Mouse (Mus musculus): ENCODE results near the gene Sgms1. TPM values are rescaled to one million over a fixed set of nuclear protein-coding genes. Genes with fewer than 3 reads are reported as not detected.

Gene Sgms1
- total RNA-seq, 2 experiments from 2014 or later, result 56.3 to 58.4 TPM

DNA sequence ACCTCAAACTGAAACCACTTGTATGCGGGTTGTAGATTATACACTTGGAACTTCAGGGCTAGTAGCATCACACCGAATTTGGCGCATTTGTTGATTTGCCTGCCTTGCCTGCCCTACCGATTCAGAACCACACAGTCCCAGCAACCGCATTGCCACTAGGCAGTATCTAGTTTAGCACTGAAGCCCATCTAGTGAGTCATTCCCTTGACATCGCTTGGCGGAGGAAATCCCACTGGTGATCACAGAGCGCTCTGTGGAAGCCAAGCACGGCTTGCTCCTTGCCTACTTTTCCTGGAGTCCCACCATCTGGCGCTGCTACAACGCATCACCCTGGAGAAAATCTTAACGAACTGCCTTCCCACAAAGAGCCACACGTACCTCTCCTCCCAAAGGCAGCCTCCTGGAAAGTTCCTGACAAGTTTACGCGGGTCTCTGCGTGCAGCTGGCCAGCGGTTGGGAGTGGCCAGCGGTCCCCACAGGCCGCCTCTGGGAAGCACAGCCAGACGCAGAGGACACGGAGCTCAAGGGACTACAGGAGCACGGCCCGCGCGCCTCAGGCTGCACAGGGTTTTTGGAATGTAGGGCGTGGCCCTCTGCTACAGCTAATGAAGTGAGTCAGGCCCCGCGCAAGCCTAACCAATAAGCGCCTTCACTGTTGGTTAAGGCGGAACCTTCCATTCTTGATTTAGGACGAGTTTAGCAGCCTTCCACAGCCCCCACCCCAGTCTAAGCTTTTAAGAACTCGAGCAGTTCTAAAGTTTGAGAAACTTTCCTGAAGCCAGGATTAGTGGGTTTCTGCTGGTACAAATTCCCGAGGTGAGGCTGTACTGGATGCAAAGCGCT, 178.8 kb downstream of the Sgms1 start:
- peak; percentile 90 for DNase-seq

DNA sequence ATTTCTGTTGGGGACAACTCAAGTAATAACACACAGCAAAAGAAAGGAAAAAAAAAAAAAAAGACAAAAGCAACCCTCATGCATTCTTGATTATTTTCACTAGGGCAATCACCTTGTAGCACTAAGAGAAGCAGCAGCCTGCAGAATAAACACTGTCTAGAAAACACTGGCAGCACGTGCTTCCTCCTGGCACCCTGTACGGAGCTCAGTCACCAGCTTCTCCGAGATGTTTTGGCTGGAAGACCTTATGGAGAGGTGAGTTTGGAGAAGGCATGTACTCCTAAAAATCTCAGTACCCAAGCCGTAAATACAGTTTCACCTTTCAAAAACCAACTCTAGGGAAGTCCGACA, 179.4 kb downstream of the Sgms1 start:
- DNase-seq, result peak; percentile 59

DNA sequence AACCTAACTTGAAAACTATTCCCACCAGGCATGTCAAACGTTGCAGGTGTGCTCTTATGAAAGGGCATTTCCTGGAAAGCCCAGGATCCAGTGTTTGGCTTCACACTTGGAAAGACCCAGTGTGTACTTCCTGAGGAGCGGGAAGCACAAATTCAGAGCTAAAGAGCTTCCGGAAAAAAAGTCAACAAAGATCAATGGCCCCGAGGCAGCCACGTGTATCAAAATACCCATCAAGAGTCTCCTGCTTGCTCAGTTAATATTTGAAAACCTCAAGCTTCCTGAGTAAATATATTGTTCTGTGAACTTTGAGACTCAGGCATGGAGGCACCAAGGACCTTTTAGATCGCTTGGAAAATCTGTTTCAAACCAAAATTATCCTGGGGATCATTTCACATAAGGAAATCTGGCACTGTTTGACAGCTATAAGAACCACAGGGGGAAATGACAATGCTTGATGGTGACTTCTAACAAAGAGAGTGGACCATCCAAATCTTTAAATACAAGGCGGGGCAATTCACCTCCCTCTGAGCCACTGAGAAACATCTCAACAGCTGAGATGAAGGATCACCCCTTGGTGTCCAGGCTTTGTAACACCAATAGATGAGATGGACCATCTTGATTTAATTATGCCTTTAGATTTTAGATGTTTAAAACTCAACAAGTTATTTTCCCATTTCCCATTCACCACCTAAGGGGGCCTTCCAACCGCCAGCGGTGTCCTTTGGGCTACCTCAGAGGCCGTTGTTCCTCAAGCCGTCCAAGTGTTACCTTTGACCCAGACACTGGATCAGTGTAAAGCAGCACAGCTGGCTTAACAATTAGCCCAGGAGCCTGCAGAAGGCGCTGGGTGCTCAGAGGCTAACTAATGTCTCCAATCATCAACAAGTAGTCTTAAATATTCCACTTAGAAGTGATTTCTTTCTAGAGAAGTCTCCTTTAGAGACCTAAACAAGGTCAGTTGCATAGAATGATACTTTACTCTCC, 187.1 kb downstream of the Sgms1 start:
- no peak for DNase-seq

DNA sequence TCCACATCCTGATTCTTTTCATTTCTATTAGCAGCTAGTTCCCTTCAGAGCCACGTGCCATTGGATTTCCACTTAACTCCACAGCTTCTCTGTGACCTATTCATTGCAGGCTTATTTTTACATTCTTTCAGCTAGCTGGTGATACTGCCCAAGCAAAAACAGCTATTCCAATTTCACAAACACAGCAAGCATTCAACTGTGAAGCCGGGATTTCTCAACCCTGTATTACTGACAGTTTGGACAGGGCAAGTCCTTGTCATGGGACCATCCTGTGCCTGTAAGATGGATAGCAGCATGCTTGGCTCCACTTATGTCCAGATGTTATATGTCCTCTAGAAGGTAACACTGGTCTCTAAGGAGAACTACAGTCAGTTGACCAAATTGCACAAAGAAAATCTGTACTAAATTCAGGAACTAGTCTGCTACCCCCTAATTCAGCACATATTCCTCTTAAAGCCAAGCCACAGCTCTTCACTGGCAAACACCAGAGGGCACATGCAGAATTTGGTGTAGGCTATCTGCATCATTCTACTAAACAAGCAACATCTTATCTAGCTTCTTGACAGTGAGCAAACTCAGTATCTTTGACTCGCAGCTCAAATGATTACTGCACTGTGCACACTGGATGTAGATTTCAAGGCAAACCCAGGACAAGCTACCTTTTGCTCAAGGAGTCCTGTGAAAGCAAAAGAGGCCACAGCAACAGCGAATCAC, 189.5 kb downstream of the Sgms1 start:
- no peak for DNase-seq

DNA sequence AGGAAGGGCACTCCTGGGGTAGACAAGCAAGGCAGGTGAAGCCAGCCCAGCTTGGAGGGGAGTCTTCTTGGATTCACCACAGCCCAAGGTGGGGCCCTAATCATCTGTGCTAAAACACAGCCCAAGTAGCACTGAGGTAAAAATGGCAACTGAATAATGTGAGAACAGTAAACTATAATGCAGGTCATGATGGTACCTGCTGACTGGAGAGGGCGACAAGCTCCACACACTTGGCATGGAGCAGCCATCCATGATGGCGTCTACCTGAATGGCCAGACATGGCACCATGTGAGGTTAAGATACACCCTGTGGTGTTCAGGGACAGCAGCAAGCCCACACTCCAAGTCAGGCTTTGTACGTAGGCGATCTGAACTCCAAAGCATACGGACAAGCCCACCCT, 190.4 kb downstream of the Sgms1 start:
- no peak for DNase-seq

DNA sequence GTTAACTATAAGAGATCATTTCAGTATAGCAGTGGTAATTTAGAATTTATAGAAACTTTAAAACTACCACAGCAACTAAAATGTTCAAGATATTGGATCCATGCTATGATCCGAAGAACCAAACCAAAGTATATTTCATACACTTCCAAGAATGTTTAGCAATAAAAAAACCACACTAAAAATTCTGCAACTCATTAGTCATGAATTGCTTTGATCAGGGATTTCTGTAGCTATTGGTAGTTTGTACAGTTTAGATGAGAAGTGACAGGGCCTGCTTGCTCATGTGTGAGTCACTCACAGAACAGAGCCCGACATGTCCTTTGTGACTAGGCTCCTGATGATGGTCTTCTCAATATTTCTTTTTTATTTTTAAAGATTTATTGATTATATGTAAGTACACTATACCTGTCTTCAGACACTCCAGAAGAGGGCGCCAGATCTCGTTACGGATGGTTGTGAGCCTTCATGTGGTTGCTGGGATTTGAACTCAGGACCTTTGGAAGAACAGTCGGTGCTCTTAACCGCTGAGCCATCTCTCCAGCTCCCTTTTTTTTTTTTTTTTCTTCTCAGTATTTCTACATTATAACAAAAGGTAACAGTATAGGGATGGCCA, 190.9 kb downstream of the Sgms1 start:
- DNase-seq, result no peak

DNA sequence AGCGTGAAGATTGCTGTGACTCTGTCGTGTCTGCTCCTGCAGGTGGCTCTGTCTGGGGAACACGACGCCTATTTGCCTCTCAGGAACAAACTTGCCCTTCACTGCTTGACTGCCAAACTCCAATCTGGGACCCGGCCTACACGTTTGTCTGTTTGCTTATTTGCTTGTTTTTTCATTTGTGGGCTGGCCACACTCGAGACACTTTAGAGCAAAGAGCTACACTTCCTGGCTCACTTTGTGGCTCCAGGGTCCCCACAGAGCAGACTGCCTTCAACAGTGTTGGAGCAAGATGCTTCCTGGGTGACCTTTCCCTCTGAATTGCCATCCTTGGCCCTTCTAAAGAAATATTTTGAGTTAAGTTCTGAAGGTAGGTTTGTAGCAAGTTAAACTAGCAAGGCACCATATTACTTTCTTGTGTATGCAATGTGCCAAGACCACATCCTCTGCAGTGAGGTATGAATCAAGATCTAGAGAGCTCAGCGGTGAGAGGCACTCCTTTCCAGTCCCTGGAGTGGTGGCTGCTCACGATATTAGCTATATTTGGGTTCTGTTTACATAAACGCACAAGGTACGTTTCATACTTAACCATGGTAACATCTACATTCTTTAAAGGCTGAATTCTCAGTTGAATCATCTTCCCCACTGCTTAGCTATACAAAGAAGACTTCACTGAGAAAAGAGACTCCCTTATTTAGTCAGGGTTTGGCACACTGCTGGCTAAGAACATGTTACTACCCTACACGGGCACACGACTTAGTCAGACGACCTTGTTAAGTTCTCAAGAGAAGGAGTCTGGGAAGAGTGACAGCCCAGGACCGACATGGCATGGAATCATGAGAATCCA, 192.3 kb downstream of the Sgms1 start:
- DNase-seq, result no peak

DNA sequence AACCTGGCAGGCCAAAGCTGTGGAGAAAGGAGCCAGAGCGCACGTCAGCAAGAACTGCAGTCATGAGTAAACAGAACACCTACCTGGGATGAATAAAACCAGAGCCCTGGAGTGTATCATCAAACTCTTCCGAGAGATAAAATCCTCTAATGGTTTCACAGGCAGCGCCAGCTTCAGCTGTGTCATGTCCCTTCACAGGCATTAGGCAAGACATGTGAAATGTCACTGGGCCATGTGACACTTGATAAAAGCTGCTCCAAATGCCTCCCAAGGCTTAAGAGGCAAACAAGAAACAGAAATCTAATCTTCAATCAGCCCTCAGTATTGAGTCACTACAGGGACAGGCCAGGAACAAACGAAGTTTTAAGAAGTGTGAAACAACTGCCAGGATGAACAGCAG, 193.3 kb downstream of the Sgms1 start:
- DNase-seq, result peak; percentile 69

DNA sequence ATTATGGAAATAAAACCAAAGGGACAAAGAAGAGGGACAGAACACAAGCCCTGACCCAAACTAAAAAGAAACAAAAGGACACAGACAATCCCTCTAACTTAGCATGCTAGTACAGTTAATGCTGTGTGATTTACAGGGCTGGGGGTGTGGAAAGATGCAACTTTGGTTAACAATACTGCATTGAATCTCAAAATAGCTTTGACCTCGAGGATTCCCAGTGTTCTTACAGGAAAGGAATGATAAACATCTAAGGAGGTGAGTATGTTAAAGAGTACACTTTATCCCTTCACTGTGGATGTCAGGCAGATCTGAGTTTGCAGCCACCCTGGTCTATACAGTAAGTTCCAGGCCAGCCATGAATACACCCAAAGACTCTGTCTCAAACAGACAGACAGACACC, 194.7 kb downstream of the Sgms1 start:
- no peak for DNase-seq

DNA sequence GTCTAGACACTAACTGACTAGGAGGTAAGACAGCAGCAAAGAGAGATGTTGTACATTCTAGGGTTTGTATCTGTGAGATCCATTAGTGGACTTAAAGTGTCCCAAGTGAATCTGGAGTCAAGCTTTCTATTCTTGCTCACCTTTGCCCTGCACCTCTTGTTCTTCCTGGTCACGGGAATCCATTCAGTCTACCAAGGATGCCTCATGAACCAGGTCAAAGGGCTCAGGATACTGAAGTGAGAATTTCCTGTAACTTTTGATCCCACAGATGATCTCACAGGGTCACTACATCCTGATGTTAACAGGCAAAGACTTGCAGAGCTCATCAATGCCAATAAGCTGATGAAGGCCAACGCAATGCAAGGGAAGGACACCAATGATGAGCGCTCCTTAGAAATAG, 195.4 kb downstream of the Sgms1 start:
- DNase-seq, result no peak

DNA sequence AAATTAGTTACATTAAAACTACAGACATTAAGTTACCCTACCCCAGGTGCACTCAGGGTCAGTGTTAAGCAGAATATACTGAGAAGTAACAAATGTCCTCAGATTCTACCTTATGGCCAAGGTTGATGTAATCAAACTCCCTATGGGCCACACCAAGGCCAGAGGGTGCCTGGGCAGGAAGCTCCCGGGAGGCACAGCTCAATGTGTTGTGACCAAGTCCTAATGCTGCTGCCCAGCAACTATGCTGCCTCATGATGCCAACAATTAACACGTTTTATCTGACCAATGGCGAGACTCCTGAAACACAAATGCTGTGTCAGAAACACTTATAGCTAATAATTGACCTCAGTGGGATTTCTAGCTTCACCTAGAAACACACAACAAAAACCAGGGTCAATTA, 197.9 kb downstream of the Sgms1 start:
- peak; percentile 56 for DNase-seq

DNA sequence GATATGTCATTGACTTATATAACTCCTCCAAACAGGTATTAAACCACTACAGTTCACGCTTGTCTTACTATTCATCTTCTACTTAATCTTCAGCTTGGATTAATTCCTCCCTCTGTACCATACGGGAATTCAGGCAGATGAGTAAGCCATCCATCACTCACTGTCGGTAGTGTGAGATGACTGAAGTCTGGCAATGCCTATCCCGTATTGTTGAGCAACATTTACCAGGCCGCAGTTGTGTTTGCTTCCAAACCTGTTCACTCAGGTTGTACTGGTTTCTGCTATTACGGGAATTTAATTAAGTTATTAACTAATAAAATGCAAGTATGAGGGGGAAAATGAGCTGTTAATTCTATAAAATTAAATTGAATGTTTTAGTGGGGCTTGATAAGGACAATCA, 199.6 kb downstream of the Sgms1 start:
- no peak for DNase-seq

DNA sequence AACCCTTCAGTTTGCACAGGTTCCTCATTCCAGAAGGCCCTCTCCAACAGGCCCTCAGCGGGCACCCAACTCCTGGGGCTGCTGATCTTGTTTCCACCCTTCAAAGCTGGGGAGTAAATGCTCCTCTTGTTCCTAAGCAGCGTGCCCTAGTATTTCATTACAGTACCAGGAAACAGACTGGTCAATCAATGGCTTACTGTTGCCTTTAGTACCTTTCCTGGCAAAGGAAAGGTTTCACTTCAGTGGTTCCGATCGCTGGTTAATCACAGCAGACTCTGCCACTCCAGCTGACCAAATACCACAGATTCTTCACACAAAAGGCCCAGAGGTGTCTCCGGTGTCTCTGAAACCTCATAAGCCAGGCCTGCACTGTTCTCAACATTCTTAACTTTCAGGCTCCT, 200.5 kb downstream of the Sgms1 start:
- no peak for DNase-seq

DNA sequence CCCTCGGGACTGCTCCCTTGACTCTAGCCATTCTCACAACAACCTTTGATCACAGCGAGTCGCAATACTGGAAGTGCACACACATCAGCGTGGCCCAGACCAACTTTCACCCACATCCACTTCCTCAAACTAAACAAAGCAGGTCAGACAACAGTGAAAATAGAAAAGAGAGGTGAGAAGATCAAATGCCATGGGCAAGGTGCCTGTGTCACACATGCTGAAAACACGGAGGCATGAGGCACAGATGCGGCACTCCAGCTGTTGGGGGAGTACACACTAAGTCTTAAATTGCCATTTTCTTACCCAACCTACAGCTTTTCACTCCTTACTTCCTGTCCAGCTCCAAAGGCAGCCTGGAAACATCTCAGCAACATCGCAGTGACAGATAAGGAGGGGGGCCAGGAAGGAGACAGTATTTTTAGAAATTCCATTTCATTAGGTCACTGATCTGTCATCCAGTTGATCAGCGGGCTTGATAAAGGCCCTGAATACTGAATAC, 202.9 kb downstream of the Sgms1 start:
- no peak for DNase-seq

DNA sequence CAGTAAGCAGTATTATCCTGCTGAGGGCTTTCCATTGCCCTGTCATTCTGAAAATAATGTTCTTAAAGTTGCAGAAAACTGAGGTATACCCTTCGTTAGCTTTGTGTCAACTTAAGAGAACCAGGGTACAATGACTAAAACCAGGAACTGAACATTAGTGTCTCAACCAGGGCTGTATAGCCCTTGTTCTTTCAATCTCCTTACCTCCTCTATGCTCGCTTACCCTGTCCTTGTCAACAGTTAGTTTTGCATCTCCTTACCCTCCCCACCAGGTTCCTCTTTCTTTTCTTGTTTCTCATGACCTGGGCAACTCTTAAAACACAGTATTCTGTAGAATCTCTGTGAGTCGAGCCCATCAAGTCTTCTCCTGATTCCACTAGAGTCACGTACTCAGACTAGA, 206.5 kb downstream of the Sgms1 start:
- DNase-seq, result no peak

DNA sequence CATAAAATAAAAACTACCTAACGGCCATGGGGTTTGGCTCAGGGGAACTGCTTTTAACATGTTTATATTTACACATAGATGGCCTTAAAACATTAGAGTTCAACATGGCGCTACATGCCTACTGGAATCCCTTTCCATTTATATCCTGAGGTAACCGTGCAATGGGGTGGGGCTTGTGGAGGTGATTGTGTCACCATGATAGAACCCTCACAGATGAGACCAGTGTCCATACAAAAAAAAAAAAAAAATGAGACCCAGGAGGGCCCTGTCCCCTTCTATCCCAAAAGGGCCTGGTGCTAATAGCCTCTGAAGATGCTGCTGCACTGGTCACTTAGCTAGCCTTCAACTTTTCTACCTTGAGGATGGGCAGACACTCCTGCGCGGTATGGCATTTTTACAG, 207.0 kb downstream of the Sgms1 start:
- DNase-seq, result no peak

DNA sequence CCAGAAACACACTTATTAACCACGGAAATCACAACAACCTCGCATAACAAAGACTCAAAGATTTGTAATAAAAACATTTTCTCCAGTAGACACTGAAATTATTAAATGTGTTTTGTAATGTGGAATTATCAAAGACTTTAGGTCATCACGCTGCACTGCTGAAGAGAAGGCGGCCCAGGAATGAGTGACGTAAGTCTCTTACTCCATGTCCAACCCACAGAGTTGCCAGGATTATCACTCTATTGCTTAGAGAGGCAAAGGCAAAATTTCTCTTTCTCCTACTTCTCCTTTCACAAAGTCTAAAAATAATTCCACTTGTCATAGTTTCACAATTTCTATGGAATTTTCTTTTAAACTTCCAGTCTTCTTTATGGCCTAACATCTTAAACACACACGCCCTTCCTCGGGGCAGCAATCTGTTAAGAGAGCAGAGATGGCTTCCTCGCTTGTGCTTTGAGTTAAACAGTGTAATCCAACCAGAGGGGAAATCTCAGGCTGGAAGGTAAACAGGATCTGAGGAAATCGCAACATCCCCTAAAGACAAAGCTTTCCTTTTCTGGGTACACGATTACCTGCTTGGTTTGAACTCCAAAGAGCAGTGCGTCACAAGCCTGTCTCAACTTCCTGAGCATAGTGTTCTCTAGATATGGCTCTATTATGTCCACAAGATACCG, 207.7 kb downstream of the Sgms1 start:
- DNase-seq, result no peak

DNA sequence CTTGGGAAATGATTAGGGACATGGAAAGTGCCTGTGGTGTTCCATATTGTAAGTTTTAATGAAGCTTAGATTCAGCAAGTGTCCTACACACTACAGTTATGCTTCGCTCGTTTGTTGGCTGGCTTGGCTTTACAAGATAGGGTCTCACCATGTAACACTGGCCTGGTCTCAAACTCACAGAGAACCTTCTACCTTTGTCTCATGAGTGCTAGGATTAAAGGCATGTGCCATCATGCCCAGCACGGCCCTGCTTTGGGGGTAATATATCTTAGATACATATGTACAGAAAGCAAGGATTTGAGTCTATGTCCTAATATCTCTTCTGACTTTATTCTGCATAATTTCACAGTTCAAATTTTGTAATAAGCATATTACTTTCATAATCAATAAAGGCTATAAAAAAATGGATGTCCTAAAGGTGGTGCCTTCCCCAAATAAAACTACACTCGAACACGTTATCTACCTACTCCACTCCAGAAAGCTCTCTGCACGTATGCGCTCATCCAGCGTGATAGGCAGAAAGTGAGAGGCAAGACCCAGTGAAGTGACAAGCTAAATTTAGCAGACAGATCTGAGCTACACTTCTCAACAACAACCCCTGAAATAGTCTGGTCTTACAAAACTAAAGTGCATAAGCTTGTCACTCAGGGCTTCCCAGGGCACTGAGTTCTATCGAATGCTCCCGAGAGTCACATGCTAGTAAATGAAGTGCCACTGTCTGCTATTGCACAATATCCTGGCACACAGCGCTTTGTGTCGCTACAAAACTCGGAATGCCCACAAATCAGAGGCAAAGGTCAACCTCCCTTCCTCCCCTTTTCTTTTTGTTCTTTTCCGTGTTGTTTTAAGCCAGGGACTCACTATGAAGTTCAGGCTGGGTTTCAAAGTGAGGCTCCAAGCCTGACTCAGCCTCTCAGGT, 208.5 kb downstream of the Sgms1 start:
- DNase-seq, result peak; percentile 80

DNA sequence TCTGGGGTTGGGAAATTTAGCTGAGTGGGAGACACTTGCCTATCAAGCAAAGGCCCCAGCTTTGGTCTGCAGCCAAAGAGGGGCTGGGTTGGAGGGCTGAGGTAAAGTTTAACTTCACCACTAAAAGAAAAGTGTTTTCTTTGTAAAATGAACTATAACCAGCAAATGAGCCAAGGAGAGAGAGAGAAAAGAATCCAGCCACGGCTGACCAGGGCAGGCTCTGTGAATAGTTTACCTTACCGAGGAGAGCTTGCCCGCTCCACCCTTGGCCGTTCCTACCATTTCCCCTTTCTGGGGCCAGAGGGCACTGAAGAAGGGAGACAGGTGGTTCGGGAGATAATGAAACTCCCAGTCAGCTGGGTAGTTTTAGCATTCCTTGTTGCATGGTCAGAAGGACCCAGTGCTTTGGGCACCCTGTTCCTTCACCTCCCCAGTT, 209.5 kb downstream of the Sgms1 start:
- no peak for DNase-seq

Measured in adrenal gland, postnatal 10 days (tissue).